Mouse (Mus musculus) neural tube, embryonic 11.5 days (tissue): ENCODE measurements around the gene Slc2a1. TPM values are rescaled to one million over a fixed set of nuclear protein-coding genes. Genes with fewer than 3 reads are reported as not detected.

Source experiments
- ATAC-seq: fragments of 200-750 bp; cut with Nextera tagmentation; 2 replicates; pipeline ENCODE4 v1.8.0; 2017; ENCODE audit warnings: moderate number of reproducible peaks, mild to moderate bottlenecking, moderate TSS enrichment, moderate library complexity; ENCODE audit not compliant: insufficient read depth, low FRiP score, low TSS enrichment
- DNase-seq: peaks from one replicate; pipeline ENCODE4 v3.0.0-alpha.2; 2015; ENCODE audit warnings: low spot score
- H3K27ac ChIP-seq: fragments of 300-500 bp; sonication (generic); 2 replicates; pipeline ENCODE4 v1.5.1; 2014; ENCODE audit warnings: low read depth, mild to moderate bottlenecking, low read length
- H3K27me3 ChIP-seq: fragments of 300-500 bp; sonication (generic); 2 replicates; pipeline ENCODE4 v1.6.1; 2014; ENCODE audit warnings: mild to moderate bottlenecking, low read length, mixed read lengths; ENCODE audit not compliant: control insufficient read depth, insufficient read depth
- H3K36me3 ChIP-seq: fragments of 300-500 bp; sonication (generic); 2 replicates; pipeline ENCODE4 v1.6.1; 2014; ENCODE audit warnings: mild to moderate bottlenecking, low read length, moderate library complexity, mixed read lengths; ENCODE audit not compliant: control insufficient read depth, insufficient read depth
- H3K4me1 ChIP-seq: fragments of 300-500 bp; sonication (generic); 2 replicates; pipeline ENCODE4 v1.6.1; 2014; ENCODE audit warnings: low read length, mixed read lengths; ENCODE audit not compliant: control insufficient read depth, insufficient read depth
- H3K4me2 ChIP-seq: fragments of 300-500 bp; sonication (generic); 2 replicates; pipeline ENCODE4 v1.6.1; 2014; ENCODE audit warnings: low read depth, mild to moderate bottlenecking, moderate library complexity
- H3K4me3 ChIP-seq: fragments of 300-500 bp; sonication (generic); 2 replicates; pipeline ENCODE4 v1.5.1; 2014; ENCODE audit warnings: low read depth, low read length
- H3K9ac ChIP-seq: fragments of 300-500 bp; sonication (generic); 2 replicates; pipeline ENCODE4 v1.6.1; 2014; ENCODE audit warnings: mild to moderate bottlenecking, low read length
- H3K9me3 ChIP-seq: fragments of 300-500 bp; sonication (generic); 2 replicates; pipeline ENCODE4 v1.6.1; 2016; ENCODE audit warnings: low read length; ENCODE audit not compliant: control insufficient read depth
- WGBS: fragments of 180-500 bp; shearing (Covaris S2); extraction: QIAGEN DNeasy Blood & Tissue Kit; methylation state at CpG from one replicate; pipeline ENCODE4 v1.1.7; 2014; 5-methylcytosine and 5-hydroxymethylcytosine counted together
- polyA plus RNA-seq: library from polyadenylated mRNA; unstranded; fragments of >200 nt; fragmentation: Nextera tagmentation; extraction: Ambion mirVana; gene quantifications from 2 replicates; pipeline ENCODE4 v1.2.1, GENCODE M21; 2014

Slc2a1 gene
- polyA plus RNA-seq, 1 experiment from 2014 or later, result 162 TPM

DNA sequence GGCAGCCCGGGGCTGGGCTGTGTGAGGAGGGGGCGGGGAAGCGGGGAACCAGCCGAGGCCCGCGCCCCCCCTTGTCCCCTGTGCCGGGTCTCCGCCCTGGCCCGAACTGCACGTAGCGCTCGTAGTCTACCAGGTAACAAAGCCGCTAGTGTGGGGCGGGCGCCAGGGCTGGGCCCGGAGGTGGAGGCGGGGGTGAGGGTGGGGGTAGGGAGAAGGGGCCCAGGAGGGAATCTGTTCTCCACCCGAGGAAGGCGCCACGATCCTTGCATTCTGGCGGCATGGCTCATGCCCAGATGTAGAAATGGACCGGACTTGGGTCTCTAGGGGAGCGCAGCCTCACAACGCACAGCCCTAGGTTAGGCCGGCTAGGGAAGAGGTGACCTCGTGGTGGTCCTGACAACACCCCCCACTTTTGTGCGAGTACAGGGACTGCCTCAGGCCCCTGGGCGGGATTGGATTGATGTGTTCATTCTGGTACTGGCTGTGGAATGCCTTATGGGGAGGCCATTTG, 35.5 kb upstream of the Slc2a1 start:
- H3K27me3 ChIP-seq, result no peaks in the 10 kb centered on the region
- peak overlapping the region; percentile 10; the same call in 1 of the 2 replicates for H3K4me3 ChIP-seq
- peak; percentile 51; the same call in 1 of the 2 replicates for ATAC-seq
- no peaks in the 10 kb centered on the region for H3K9me3 ChIP-seq
- H3K36me3 ChIP-seq, result no peaks in the 10 kb centered on the region
- 2% methylated on average over 16 of the region's 28 CpGs for WGBS
- H3K4me1 ChIP-seq, result peaks cover 11% of the 10 kb centered on the region
- peak overlapping the region; percentile 42 for H3K9ac ChIP-seq
- DNase-seq, result peak; percentile 73
- peak overlapping the region; percentile 39 for H3K27ac ChIP-seq
- H3K4me2 ChIP-seq, result peak overlapping the region; percentile 45

DNA sequence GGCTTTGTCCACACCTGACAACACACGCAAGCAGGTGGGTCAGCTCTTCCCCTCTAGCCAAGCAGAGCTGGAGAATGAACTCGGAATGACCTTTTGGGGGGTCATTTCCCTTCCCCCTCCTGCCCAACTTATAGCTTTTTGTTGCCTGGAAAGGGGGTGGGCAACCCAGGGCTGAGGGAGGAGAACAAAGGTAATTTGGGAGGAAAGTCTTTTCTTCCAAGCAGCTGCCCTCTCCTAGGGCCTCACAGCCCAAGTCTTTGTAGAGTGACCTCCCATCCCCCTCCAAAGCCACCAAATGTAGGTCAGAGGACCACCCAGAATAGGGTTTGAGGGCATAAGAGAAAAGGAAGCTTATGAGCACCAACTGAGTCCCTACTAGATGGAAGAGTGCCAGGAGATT, 34.9 kb upstream of the Slc2a1 start:
- Histone ChIP-seq H3K4me2 (no peak overlapping the region), H3K9ac (no peak overlapping the region), H3K9me3 (no peaks in the 10 kb centered on the region), H3K4me1 (peaks cover 11% of the 10 kb centered on the region), H3K27ac (no peak overlapping the region), H3K36me3 (no peaks in the 10 kb centered on the region), H3K4me3 (no peak overlapping the region), H3K27me3 (no peaks in the 10 kb centered on the region)
- ATAC-seq, result no peak
- DNase-seq, result peak; percentile 19
- 31% methylated on average over 2 of the region's 2 CpGs for WGBS

DNA sequence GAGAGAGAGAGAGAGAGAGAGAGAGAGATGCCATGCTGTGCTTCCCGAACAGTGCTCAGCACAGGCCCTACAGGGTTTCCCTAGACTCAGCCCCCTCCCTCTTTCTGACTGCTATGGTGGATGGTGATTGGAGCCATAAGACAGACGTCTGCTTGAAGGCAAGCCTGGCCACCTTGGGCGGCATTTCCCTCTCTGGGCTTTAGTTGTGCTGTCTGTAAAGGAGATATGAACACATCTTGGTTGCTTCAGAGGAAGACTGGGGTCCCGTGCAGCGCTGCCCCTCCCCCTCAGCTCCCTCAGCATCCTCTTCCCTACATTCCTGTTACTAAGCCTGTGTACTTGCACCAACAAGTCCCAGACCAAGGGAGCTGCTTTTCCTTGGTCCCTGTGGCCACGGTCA, 33.9 kb upstream of the Slc2a1 start:
- Histone ChIP-seq H3K27ac (no peak overlapping the region), H3K36me3 (no peaks in the 10 kb centered on the region), H3K4me1 (peaks cover 11% of the 10 kb centered on the region), H3K27me3 (no peaks in the 10 kb centered on the region), H3K4me2 (no peak overlapping the region), H3K9me3 (no peaks in the 10 kb centered on the region), H3K4me3 (no peak overlapping the region), H3K9ac (no peak overlapping the region)
- ATAC-seq (no peak), DNase-seq (no peak)
- WGBS, result 13% methylated on average over 6 of the region's 6 CpGs

DNA sequence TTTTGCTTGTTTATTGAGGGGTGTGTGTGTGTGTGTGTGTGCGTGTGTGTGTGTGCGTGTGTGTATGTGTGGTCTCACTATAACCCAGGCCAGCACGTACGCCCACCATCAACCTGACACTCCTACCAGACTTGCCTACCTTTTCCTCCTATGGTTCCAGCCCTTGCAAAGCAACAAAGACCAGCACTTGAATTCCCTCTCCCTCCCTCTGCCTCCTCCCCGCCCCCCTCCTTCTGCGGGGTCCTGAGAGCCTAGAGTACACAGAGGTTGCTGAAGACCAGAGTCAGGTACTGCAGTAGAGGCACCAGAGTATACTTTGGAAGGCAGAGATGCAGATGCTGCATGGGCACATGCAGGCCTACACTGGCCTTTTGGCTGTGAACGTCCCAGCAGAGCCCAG, 33.2 kb upstream of the Slc2a1 start:
- Histone ChIP-seq H3K9me3 (no peaks in the 10 kb centered on the region), H3K27ac (no peak overlapping the region), H3K27me3 (no peaks in the 10 kb centered on the region), H3K4me1 (peaks cover 11% of the 10 kb centered on the region), H3K9ac (no peak overlapping the region), H3K4me3 (no peak overlapping the region), H3K36me3 (no peaks in the 10 kb centered on the region), H3K4me2 (no peak overlapping the region)
- no peak for ATAC-seq
- DNase-seq, result peak; percentile 26
- 36% methylated on average over 7 of the region's 7 CpGs for WGBS

DNA sequence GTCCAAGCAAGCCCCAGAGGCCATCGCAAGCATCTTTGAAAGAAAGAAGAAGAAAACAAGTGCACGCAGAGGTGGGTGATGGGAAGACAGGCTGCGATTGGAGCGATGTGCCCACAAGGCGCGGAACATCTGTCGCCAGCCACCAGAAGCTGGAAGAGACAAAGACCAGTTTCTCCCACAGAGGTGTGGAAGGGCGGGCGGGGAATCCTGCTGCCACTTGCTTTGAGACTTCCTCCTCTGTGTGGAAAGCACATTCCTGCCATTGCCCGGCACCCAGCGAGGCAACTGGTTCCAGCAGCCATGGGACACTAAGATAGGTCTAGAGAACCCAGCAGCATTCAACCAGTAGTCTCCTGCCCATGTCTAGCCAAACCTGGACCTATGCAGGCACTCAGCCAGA, 32.2 kb upstream of the Slc2a1 start:
- DNase-seq (no peak), ATAC-seq (no peak)
- H3K27me3 ChIP-seq, result no peaks in the 10 kb centered on the region
- 78% methylated on average over 11 of the region's 11 CpGs for WGBS
- peaks cover 11% of the 10 kb centered on the region for H3K4me1 ChIP-seq
- no peak overlapping the region for H3K4me3 ChIP-seq
- H3K9ac ChIP-seq, result no peak overlapping the region
- H3K27ac ChIP-seq, result no peak overlapping the region
- no peaks in the 10 kb centered on the region for H3K36me3 ChIP-seq
- no peak overlapping the region for H3K4me2 ChIP-seq
- H3K9me3 ChIP-seq, result no peaks in the 10 kb centered on the region

DNA sequence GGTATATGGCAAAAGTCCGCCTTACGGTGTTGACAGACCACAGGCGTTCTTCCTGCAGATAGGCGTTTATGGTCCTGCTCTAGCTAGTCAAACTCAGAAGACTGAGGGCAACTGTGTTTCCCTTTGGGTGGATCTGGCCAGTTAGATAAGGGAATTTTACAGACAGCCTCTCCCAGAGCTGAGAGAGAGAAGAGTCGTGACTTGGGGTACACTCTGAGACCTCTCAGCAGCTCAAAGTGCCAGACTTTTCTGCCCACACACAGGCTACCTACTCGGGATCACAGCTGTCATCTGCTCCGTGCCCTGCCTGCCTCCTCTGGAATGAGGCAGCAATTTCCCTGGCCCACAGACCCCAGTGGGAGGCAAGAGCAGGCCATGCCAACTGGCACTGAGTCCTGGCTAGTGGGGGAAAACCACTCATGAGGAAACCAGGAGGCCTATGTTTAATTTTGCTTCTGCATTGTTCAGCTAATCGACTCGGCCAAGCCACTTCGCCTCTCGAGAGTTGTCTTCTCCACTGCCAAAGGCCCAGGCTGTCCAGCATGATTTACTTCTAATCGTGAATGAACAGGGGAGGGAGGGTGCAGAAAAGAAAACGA, 31.3 kb upstream of the Slc2a1 start:
- Histone ChIP-seq H3K36me3 (no peaks in the 10 kb centered on the region), H3K9ac (no peak overlapping the region), H3K4me1 (peaks cover 11% of the 10 kb centered on the region), H3K27ac (no peak overlapping the region), H3K27me3 (no peaks in the 10 kb centered on the region), H3K4me3 (no peak overlapping the region), H3K9me3 (no peaks in the 10 kb centered on the region), H3K4me2 (no peak overlapping the region)
- WGBS, result 50% methylated on average over 13 of the region's 13 CpGs
- no peak for DNase-seq
- no peak for ATAC-seq

DNA sequence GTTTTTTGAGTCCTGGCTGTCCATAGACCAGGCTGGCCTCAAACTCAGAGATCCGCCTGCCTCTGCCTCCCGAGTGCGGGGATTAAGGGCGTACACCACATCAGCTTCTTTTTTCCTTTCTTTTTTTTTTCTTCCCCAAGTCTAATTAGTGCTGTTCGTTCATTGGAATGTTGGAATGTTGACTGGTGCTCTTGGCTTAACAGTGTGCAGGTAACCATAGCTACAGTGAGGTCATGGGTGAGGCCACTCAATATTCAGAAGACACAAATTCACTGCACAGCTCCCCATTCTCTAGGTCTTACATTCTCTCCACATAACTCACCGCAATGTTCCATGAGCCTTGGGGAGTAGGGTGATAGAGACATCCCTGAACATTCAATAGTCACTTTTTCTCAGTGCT, 28.6 kb upstream of the Slc2a1 start:
- WGBS, result 97% methylated on average over 6 of the region's 6 CpGs

DNA sequence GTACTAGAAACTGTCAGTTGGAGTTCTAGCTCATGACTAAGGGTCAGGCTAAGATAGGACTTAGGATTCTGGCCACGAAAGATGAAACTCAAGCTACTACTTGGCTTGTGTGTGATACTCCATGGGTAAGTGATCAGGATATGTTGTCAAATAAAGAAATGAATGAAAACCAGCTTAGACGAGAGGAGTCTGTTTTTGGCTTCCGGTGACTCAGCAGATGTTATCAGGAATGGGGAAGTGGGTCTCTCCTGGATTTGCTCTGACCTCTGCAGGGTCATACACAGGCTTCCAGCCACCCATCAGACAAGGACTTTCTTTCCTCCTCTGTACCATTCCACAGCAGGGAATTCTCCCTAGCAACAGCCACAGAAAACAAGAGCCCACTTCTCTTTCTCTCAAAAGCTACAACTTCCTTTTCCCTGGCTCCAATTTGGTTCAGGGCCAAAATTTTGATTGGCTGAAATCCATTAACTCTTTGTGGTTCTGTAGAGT, 25.7 kb upstream of the Slc2a1 start:
- no peak for DNase-seq

More for the DNA sequence above, 28.6 kb upstream of the Slc2a1 start:
- no peak for DNase-seq
- H3K27ac ChIP-seq, result no peak overlapping the region
- H3K27me3 ChIP-seq, result no peaks in the 10 kb centered on the region
- no peak overlapping the region for H3K4me2 ChIP-seq
- ATAC-seq, result no peak
- H3K4me1 ChIP-seq, result no peaks in the 10 kb centered on the region
- H3K9me3 ChIP-seq, result no peaks in the 10 kb centered on the region
- no peaks in the 10 kb centered on the region for H3K36me3 ChIP-seq
- H3K9ac ChIP-seq, result no peak overlapping the region
- no peak overlapping the region for H3K4me3 ChIP-seq

DNA sequence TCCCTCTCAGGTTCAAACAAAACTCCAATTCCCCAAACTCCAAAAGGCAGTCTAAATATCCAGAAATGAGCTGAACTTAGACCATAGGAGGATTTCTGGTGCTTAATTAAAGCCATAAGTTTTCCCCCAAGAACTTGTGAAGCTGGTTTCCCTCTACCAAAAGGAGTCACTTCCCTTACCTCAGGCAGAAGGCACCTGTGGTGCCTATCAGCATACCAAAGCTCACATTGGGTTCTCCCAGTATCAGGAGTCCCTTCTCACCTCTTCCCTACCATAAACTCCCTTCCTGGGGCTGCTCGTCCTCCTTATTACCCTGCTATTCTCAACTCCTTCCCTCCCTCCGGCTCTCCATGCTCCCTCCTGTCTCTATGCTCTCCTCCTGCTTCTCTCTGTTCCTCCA, 20.1 kb upstream of the Slc2a1 start:
- H3K27ac ChIP-seq, result no peak overlapping the region
- H3K4me2 ChIP-seq, result no peak overlapping the region
- WGBS, result 39% methylated on average over 2 of the region's 2 CpGs

More for the DNA sequence above, 25.7 kb upstream of the Slc2a1 start:
- Histone ChIP-seq H3K4me2 (no peak overlapping the region), H3K4me3 (no peak overlapping the region), H3K9ac (no peak overlapping the region), H3K4me1 (no peaks in the 10 kb centered on the region), H3K36me3 (no peaks in the 10 kb centered on the region), H3K27me3 (no peaks in the 10 kb centered on the region), H3K27ac (no peak overlapping the region), H3K9me3 (no peaks in the 10 kb centered on the region)
- 81% methylated on average over 3 of the region's 3 CpGs for WGBS
- no peak for ATAC-seq

More for the DNA sequence above, 20.1 kb upstream of the Slc2a1 start:
- DNase-seq (no peak), ATAC-seq (no peak)
- H3K4me1 ChIP-seq, result no peaks in the 10 kb centered on the region
- no peaks in the 10 kb centered on the region for H3K9me3 ChIP-seq
- no peaks in the 10 kb centered on the region for H3K36me3 ChIP-seq
- no peak overlapping the region for H3K4me3 ChIP-seq
- H3K9ac ChIP-seq, result no peak overlapping the region
- no peaks in the 10 kb centered on the region for H3K27me3 ChIP-seq
